Mouse (Mus musculus): ENCODE data around the gene Ablim1. TPM values are rescaled to one million over a fixed set of nuclear protein-coding genes. Genes with fewer than 3 reads are reported as not detected.
A peak's percentile ranks its signal among the peaks of the same experiment; 100 is the strongest.

Ablim1 gene
- polyA plus RNA-seq, 1 experiment: 501 TPM

- H3K4me1 ChIP-seq (ENCODE audit: control insufficient read depth, insufficient read depth, low read length): no peaks in the 10 kb centered on the region; the same call in 1 of the 2 replicates
- 93% methylated on average over 2 of the region's 2 CpGs for WGBS
- no peak overlapping the region for H3K27ac ChIP-seq (ENCODE audit: insufficient read depth, low read depth, low read length)
- no peak overlapping the region for H3K4me3 ChIP-seq (ENCODE audit: insufficient read depth, low read depth, low read length)
- TF ChIP-seq POLR2A (IDR thresholded peaks at IDR 0.05; ENCODE audit: insufficient read depth, low read depth, low read length) (no peak), CTCF (IDR thresholded peaks at IDR 0.05; ENCODE audit: insufficient read depth, low read depth, low read length) (no peak)
These were observed 102.3 kb downstream of the Ablim1 start for GRCm38 (mm10) chr19:57212406-57212805.

GRCm38 (mm10) chr19:57211444-57212111 is 103.1 kb downstream of the Ablim1 start:
- 90% methylated on average over 15 of the region's 15 CpGs for WGBS
- no peak overlapping the region for H3K4me3 ChIP-seq (ENCODE audit: insufficient read depth, low read depth, low read length)
- H3K4me1 ChIP-seq (ENCODE audit: control insufficient read depth, insufficient read depth, low read length): no peaks in the 10 kb centered on the region; the same call in 1 of the 2 replicates
- no peak overlapping the region for H3K27ac ChIP-seq (ENCODE audit: insufficient read depth, low read depth, low read length)
- TF ChIP-seq CTCF (IDR thresholded peaks at IDR 0.05; ENCODE audit: insufficient read depth, low read depth, low read length): no peak
- no peak for TF ChIP-seq POLR2A (IDR thresholded peaks at IDR 0.05; ENCODE audit: insufficient read depth, low read depth, low read length)

GRCm38 (mm10) chr19:57210924-57211323 is 103.8 kb downstream of the Ablim1 start:
- 99% methylated on average over 2 of the region's 2 CpGs for WGBS
- H3K27ac ChIP-seq (ENCODE audit: insufficient read depth, low read depth, low read length): no peak overlapping the region
- no peak overlapping the region for H3K4me3 ChIP-seq (ENCODE audit: insufficient read depth, low read depth, low read length)
- no peaks in the 10 kb centered on the region; the same call in 1 of the 2 replicates for H3K4me1 ChIP-seq (ENCODE audit: control insufficient read depth, insufficient read depth, low read length)
- TF ChIP-seq CTCF (IDR thresholded peaks at IDR 0.05; ENCODE audit: insufficient read depth, low read depth, low read length) (no peak), POLR2A (IDR thresholded peaks at IDR 0.05; ENCODE audit: insufficient read depth, low read depth, low read length) (no peak)

- TF ChIP-seq CTCF (IDR thresholded peaks at IDR 0.05; ENCODE audit: insufficient read depth, low read depth, low read length): no peak
- no peak for TF ChIP-seq POLR2A (IDR thresholded peaks at IDR 0.05; ENCODE audit: insufficient read depth, low read depth, low read length)
- Histone ChIP-seq H3K4me1 (ENCODE audit: control insufficient read depth, insufficient read depth, low read length) (peaks cover 10% of the 10 kb centered on the region), H3K27ac (ENCODE audit: insufficient read depth, low read depth, low read length) (no peak overlapping the region), H3K4me3 (ENCODE audit: insufficient read depth, low read depth, low read length) (no peak overlapping the region)
- WGBS: 67% methylated on average over 7 of the region's 7 CpGs
These were observed 110.6 kb downstream of the Ablim1 start for GRCm38 (mm10) chr19:57204101-57204500.

DNA sequence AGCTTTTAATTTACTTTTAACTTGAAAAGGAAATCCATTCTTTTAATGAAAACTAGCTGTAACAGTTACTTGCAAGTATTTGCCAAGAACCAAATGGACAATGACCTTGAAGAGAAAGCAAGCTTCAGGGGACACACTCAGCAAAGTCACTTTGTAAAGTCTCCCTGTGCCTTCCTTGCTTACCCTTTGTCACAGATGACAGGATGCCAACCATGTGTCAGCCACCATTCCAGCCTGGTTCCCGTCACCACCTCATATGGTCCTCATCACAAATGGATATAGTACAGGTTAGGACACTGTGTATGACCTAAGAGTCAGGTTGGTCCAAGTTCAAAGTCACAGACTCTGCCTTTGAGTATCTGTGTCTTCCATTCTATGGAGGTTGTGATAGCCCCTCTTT is 112.2 kb downstream of the Ablim1 start:
- 97% methylated on average over 1 of the region's 1 CpGs for WGBS
- H3K4me3 ChIP-seq (ENCODE audit: insufficient read depth, low read depth, low read length): no peak overlapping the region
- no peak for TF ChIP-seq CTCF (IDR thresholded peaks at IDR 0.05; ENCODE audit: insufficient read depth, low read depth, low read length)
- no peak for TF ChIP-seq POLR2A (IDR thresholded peaks at IDR 0.05; ENCODE audit: insufficient read depth, low read depth, low read length)
- no peak overlapping the region for H3K27ac ChIP-seq (ENCODE audit: insufficient read depth, low read depth, low read length)
- H3K4me1 ChIP-seq (ENCODE audit: control insufficient read depth, insufficient read depth, low read length): peaks cover 25% of the 10 kb centered on the region

GRCm38 (mm10) chr19:57201090-57201483 is 113.6 kb downstream of the Ablim1 start:
- 88% methylated on average over 8 of the region's 8 CpGs for WGBS
- no peak for TF ChIP-seq CTCF (IDR thresholded peaks at IDR 0.05; ENCODE audit: insufficient read depth, low read depth, low read length)
- TF ChIP-seq POLR2A (IDR thresholded peaks at IDR 0.05; ENCODE audit: insufficient read depth, low read depth, low read length): no peak
- no peak overlapping the region for H3K27ac ChIP-seq (ENCODE audit: insufficient read depth, low read depth, low read length)
- H3K4me1 ChIP-seq (ENCODE audit: control insufficient read depth, insufficient read depth, low read length): peaks cover 34% of the 10 kb centered on the region
- H3K4me3 ChIP-seq (ENCODE audit: insufficient read depth, low read depth, low read length): no peak overlapping the region

DNA sequence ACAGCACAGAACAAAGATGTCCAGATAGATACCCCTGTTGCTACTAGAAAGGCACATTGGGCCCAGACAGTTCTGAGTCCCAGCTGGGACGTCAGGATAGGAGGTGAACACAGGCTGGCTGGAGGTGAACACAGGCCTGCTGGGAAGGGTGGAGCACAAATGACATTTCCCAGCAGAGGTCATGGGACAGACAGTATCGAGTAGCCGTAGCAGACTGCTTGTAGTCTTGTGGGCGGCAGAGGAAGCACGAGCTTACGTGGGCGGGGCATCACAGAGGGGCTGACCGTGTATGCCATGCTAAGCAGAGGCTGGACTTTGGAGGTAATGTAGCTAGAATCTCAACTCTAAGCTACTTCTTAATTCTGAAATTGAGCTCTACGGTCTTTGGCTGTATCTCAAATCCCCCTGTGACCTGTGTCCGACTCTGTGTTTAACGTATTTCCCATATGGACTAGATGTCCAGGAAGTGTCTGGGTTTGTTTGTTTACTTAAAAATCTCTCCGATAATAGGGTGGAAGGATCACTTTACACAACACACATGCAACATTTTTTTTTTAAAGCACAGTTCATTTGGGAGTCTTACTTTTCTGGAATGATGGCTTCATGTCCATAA is 114.1 kb downstream of the Ablim1 start:
- no peak for TF ChIP-seq POLR2A (IDR thresholded peaks at IDR 0.05; ENCODE audit: insufficient read depth, low read depth, low read length)
- no peak for TF ChIP-seq CTCF (IDR thresholded peaks at IDR 0.05; ENCODE audit: insufficient read depth, low read depth, low read length)
- Histone ChIP-seq H3K27ac (ENCODE audit: insufficient read depth, low read depth, low read length) (no peak overlapping the region), H3K4me3 (ENCODE audit: insufficient read depth, low read depth, low read length) (no peak overlapping the region), H3K4me1 (ENCODE audit: control insufficient read depth, insufficient read depth, low read length) (peaks cover 34% of the 10 kb centered on the region)
- WGBS: 78% methylated on average over 12 of the region's 12 CpGs

DNA sequence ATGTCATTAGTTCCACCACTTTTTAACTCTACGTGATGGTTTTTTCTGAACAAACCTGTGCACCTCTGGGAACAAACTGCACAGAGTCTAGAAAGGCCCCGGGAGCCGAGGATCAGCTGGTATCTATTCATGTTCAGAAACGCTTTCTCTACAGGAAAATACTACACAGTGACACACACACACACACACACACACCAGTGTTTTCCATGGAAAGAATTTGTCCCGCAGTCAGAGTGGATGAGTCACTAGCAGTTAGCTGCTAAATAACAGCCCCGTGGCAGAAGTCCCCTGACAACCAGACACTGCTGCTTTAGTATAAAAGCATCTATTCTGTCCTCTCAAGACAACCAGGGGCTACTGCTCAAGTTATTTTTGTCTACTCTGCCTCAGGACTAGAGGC is 115.4 kb downstream of the Ablim1 start:
- WGBS: 16% methylated on average over 6 of the region's 6 CpGs
- Histone ChIP-seq H3K27ac (ENCODE audit: insufficient read depth, low read depth, low read length) (no peak overlapping the region; the same call in 1 of the 2 replicates), H3K4me1 (ENCODE audit: control insufficient read depth, insufficient read depth, low read length) (peaks cover 34% of the 10 kb centered on the region), H3K4me3 (ENCODE audit: insufficient read depth, low read depth, low read length) (no peak overlapping the region)
- TF ChIP-seq POLR2A (IDR thresholded peaks at IDR 0.05; ENCODE audit: insufficient read depth, low read depth, low read length): no peak

- H3K4me1 ChIP-seq (ENCODE audit: control insufficient read depth, insufficient read depth, low read length): peaks cover 34% of the 10 kb centered on the region
- TF ChIP-seq POLR2A (IDR thresholded peaks at IDR 0.05; ENCODE audit: insufficient read depth, low read depth, low read length) (no peak), CTCF (IDR thresholded peaks at IDR 0.05; ENCODE audit: insufficient read depth, low read depth, low read length) (no peak)
- H3K27ac ChIP-seq (ENCODE audit: insufficient read depth, low read depth, low read length): peak overlapping the region; percentile 22
- WGBS: 36% methylated on average over 12 of the region's 12 CpGs
- H3K4me3 ChIP-seq (ENCODE audit: insufficient read depth, low read depth, low read length): no peak overlapping the region
These were observed 116.2 kb downstream of the Ablim1 start for GRCm38 (mm10) chr19:57198531-57198930.
